ENCODE assay signal across 10 mouse cellular contexts in genomic region chr6:32315011-32315450, GRCm38 (mm10).
A peak's percentile ranks its signal among the peaks of the same experiment; 100 is the strongest.
DNase-seq lines count a peak whose midpoint lies in the region; ATAC-seq lines count a peak whose summit lies in the region.
"Had no signal": no experiment of that assay in that cellular context is flagged by ENCODE, and none has a peak within 500 bp of the region (broad histone marks: within the 10 kb centered on the region; RNA-seq: fewer than 3 reads in every experiment).

No protein-coding gene starts in this region.

- intact Hi-C loops in left cerebral cortex, postnatal 4 days (cut with DNase I), result no loop called here
- intact Hi-C loops in left cerebral cortex, postnatal 36 days (cut with DNase I), result no loop called here

- peak; percentile 20 for DNase-seq in cerebellum, adult 11-12 months
- no peak for DNase-seq in cerebellum, adult 11 months
- peak; percentile 55 for DNase-seq in left cerebral cortex, postnatal 4 days
- no peak for DNase-seq in left cerebral cortex, postnatal 36 days (ENCODE audit: low spot score in 2 of 2)
- DNase-seq in MN1 (ENCODE audit: low spot score), result peak; percentile 8
- DNase-seq in heart, adult 9 months (ENCODE audit: low spot score in 2 of 2), result peak; percentile 35 to 48
- no peak for DNase-seq in embryo, embryonic 10 days (ENCODE audit: low spot score)
- DNase-seq: kidney, postnatal 14 days had no signal

- ATAC-seq in frontal cortex, adult (ENCODE audit: low TSS enrichment), result no peak
- ATAC-seq: liver, embryonic 12.5 days had no signal

Comparison
In these comparisons a context has a peak if more than half of its experiments do, and no peak if none do; other contexts are left out.
1. DNase-seq: peak in cerebellum, adult 11-12 months (single experiment), left cerebral cortex, postnatal 4 days (single experiment), MN1 (single experiment) and heart, adult 9 months (2 of 2); none in cerebellum, adult 11 months (single experiment), left cerebral cortex, postnatal 36 days (0 of 2) and embryo, embryonic 10 days (single experiment).